Mouse (Mus musculus): ENCODE results near the gene Fxyd7. TPM values are rescaled to one million over a fixed set of nuclear protein-coding genes. Genes with fewer than 3 reads are reported as not detected.

Gene Fxyd7
- polyA plus RNA-seq, 1 experiment from 2014 or later: 21.6 TPM

DNA sequence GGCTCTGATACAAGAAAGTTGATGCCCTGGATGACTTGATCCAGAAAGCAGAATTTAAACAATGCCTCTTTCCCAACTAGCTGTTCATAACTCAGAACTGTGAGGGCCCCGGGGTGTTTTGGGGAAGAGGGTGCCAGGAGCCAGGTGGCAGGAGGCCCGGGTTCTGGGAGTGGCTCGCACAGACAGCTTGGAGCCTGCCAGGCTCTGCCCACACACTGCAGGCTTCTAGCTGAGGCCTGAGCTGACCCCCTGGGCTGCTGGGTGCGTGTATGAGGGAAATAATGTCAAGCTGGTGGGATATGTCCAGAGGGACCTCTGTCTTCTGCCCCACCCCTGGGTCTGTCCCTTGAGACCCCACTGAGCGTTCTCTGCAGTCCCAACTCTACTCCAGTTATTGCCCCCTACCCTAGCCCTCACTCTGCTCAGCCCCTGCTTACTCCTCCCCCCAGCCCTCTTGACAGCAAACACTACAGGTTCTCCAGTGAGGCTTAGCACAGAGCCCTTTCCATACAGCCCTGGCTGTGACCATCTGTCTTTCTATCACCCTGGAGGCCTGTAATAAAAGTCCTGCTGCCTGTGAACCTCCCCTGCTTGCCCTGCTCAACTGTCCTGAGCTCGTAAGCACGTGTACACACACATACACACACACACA is 22.9 kb upstream of the Fxyd7 start:
- Histone ChIP-seq H3K27me3 (replicated peaks) (no peaks in the 10 kb centered on the region), H3K9me3 (no peaks in the 10 kb centered on the region), H3K9ac (no peak overlapping the region; the same call in 1 of the 2 replicates), H3K4me3 (replicated peaks) (peak overlapping the region; percentile 35; the same call in 1 of the 2 replicates), H3K36me3 (no peaks in the 10 kb centered on the region), H3K4me1 (peaks cover 23% of the 10 kb centered on the region), H3K4me2 (peak overlapping the region; percentile 37), H3K27ac (peak overlapping the region; percentile 81)
- WGBS: 51% methylated on average over 7 of the region's 7 CpGs
- no peak for ATAC-seq (ENCODE audit: insufficient read depth, low FRiP score, low read depth)

DNA sequence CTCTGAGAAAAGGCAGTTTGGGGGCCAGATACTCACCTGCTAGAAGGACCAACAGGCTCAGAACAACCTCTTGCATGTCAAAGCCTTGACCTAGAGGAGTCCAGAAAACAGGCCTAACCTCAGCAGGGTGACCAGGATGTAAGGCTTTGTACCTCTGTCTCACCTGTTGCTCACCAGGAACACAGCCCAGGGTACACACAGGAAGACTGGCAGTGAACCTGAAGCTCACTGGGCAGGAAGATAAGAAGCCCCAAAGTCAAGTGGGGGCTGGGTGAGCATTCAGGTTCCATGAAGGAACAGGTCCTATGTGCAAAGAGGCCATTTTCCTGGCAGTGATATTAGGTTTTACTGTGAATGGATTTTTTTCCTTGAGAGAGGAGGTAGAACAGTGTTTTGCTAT is 22.3 kb upstream of the Fxyd7 start:
- H3K36me3 ChIP-seq: no peaks in the 10 kb centered on the region
- H3K9ac ChIP-seq: no peak overlapping the region
- no peak overlapping the region for H3K4me2 ChIP-seq
- peak; percentile 24; the same call in 1 of the 2 replicates for ATAC-seq (ENCODE audit: insufficient read depth, low FRiP score, low read depth)
- H3K27ac ChIP-seq: peak overlapping the region; percentile 81
- no peaks in the 10 kb centered on the region for H3K9me3 ChIP-seq
- no peaks in the 10 kb centered on the region for H3K27me3 ChIP-seq (replicated peaks)
- peaks cover 23% of the 10 kb centered on the region for H3K4me1 ChIP-seq
- H3K4me3 ChIP-seq (replicated peaks): no peak overlapping the region

DNA sequence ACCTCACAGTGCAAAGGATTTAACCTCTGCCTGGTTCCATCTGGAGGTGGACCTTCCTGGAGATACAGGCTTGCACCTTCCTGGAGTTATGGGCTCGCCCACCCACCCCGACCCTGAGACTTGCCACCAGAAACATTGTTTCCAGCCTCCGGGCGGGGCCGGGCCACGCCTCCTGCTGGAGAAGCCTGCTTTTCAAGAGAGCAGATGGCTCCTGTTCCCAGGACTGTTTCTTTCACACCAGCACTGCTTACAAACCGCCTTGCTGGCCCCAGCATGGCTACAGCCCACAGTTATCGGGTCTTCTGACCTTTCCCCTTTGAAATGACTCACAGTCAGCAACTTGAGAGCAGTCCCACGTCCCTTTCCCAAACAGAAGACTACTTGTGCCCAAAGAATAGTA is 21.1 kb upstream of the Fxyd7 start:
- H3K27ac ChIP-seq: peak overlapping the region; percentile 81
- ATAC-seq (ENCODE audit: insufficient read depth, low FRiP score, low read depth): no peak
- no peaks in the 10 kb centered on the region for H3K27me3 ChIP-seq (replicated peaks)
- peak overlapping the region; percentile 31 for H3K4me2 ChIP-seq
- no peak overlapping the region; the same call in 1 of the 2 replicates for H3K4me3 ChIP-seq (replicated peaks)
- no peak overlapping the region for H3K9ac ChIP-seq
- H3K36me3 ChIP-seq: no peaks in the 10 kb centered on the region
- H3K9me3 ChIP-seq: no peaks in the 10 kb centered on the region
- WGBS: 26% methylated on average over 9 of the region's 9 CpGs
- peaks cover 31% of the 10 kb centered on the region for H3K4me1 ChIP-seq

DNA sequence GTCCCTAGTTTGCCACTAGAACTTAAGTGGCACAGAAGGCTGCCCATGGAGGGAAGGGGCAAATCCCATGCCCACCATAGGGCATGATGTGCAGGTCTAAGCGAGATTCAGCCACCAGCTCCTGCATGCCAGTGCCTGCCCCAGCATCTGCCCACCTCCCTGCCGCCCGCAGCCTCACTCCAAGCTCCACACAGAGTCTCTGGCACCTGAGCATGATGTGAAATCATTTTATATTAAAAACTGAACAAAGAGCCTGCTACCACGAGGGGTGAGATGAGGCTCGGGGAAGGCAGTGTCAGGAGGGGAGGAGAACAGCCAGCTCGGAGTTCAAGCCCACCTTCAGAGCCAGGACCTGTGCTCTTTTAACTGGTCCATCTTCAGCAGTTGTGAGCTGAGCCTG is 19.1 kb upstream of the Fxyd7 start:
- Histone ChIP-seq H3K27me3 (replicated peaks) (no peaks in the 10 kb centered on the region), H3K9ac (no peak overlapping the region), H3K4me3 (replicated peaks) (no peak overlapping the region), H3K4me2 (no peak overlapping the region), H3K9me3 (no peaks in the 10 kb centered on the region), H3K4me1 (peaks cover 33% of the 10 kb centered on the region), H3K36me3 (no peaks in the 10 kb centered on the region), H3K27ac (no peak overlapping the region)
- no peak for ATAC-seq (ENCODE audit: insufficient read depth, low FRiP score, low read depth)
- WGBS: 72% methylated on average over 6 of the region's 6 CpGs

DNA sequence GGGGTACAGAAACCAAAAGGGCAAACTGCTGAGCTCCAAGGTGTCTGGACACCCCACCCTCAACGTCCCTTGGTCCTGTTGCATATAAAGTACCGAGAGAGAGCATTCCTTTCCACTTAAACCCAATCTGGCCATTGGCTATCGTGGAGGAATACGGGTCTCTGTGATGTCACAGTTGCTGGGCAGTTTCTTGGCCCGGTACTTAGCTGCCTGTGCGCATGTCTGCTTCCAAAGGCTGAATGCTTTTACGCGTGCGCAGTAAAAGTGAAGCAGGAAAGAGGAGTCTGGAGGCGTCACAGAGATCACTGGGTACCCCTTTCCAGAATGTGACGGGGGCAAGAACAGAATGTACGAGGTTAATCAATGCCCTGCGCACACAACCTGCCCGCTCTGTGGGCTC is 18.2 kb upstream of the Fxyd7 start:
- no peak overlapping the region for H3K4me2 ChIP-seq
- H3K4me1 ChIP-seq: peaks cover 33% of the 10 kb centered on the region
- no peak overlapping the region for H3K9ac ChIP-seq
- no peaks in the 10 kb centered on the region for H3K27me3 ChIP-seq (replicated peaks)
- ATAC-seq (ENCODE audit: insufficient read depth, low FRiP score, low read depth): no peak
- no peak overlapping the region for H3K4me3 ChIP-seq (replicated peaks)
- 84% methylated on average over 14 of the region's 14 CpGs for WGBS
- H3K36me3 ChIP-seq: no peaks in the 10 kb centered on the region
- no peak overlapping the region for H3K27ac ChIP-seq
- H3K9me3 ChIP-seq: no peaks in the 10 kb centered on the region

DNA sequence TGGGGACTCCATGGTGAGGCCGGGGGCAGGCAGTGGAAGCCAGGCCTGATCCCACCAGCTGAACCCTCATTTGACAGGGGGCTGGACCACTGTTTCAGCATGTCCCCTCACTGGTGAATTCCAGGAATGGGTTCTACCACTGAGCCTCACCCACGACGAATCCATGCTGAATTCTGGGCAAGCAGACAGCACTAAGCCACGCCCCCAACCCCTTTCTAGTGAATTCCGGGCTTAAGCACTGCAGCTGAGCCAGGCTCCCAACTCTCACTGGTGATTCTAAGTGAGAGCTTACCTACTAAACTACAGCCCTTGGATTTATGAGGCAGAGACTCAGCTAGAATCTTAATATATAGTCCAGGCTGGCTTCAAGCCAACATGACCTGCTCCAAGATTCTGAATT is 16.6 kb upstream of the Fxyd7 start:
- Histone ChIP-seq H3K9ac (no peak overlapping the region), H3K27me3 (replicated peaks) (no peaks in the 10 kb centered on the region), H3K4me3 (replicated peaks) (no peak overlapping the region), H3K27ac (peak overlapping the region; percentile 48; the same call in 1 of the 2 replicates), H3K36me3 (no peaks in the 10 kb centered on the region), H3K4me1 (peaks cover 27% of the 10 kb centered on the region), H3K4me2 (no peak overlapping the region), H3K9me3 (no peaks in the 10 kb centered on the region)
- 23% methylated on average over 5 of the region's 5 CpGs for WGBS
- ATAC-seq (ENCODE audit: insufficient read depth, low FRiP score, low read depth): peak; percentile 24; the same call in 1 of the 2 replicates

DNA sequence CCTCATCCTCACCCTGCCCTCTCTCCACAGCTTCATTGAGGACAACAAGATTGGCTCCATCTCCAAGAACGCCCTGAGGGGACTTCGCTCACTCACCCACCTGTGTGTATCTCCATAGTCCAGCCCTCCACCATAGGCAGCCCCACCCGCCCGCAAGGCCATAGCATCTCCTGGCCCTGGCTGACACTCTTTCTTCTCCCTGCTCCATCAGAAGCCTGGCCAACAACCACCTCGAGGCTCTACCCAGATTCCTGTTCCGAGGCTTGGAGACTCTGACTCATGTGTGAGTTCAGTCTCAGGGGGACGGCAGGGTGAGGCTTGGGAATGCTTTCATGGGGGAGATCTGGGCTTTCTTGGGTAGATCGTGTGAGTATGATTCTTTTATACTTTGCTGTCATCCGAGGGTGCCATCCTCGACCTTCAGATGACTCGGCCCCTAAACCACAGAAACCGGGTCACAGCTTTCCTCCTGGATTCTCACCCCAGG is 11.8 kb upstream of the Fxyd7 start:
- 82% methylated on average over 12 of the region's 12 CpGs for WGBS
- Histone ChIP-seq H3K27me3 (replicated peaks) (no peaks in the 10 kb centered on the region), H3K9me3 (no peaks in the 10 kb centered on the region), H3K36me3 (no peaks in the 10 kb centered on the region), H3K27ac (no peak overlapping the region), H3K9ac (no peak overlapping the region), H3K4me2 (no peak overlapping the region), H3K4me1 (peaks cover 14% of the 10 kb centered on the region), H3K4me3 (replicated peaks) (no peak overlapping the region)
- no peak for ATAC-seq (ENCODE audit: insufficient read depth, low FRiP score, low read depth)

DNA sequence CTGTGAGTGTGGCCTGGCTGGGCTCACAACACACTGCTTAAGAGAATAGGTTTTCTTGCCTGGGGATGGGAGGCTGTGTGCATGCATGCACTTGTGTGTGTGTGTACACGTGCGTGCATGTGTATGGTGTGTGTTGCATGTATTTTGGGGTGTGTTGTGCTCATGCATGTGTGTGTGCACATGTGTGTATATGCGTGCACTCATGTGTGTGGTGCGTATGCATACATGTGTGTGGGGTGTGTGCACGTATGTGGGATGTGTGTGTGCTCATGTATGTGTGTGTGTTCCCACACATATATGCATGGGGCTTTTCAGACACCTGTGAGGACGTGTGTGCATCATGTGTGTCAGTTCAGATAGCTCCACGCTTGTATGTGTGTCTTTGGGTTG is 9.3 kb upstream of the Fxyd7 start:
- Histone ChIP-seq H3K27me3 (replicated peaks) (no peaks in the 10 kb centered on the region), H3K4me2 (no peak overlapping the region), H3K4me3 (replicated peaks) (no peak overlapping the region), H3K27ac (no peak overlapping the region), H3K36me3 (no peaks in the 10 kb centered on the region), H3K9me3 (no peaks in the 10 kb centered on the region), H3K9ac (no peak overlapping the region), H3K4me1 (peaks cover 4% of the 10 kb centered on the region; the same call in 1 of the 2 replicates)
- 86% methylated on average over 7 of the region's 7 CpGs for WGBS
- ATAC-seq (ENCODE audit: insufficient read depth, low FRiP score, low read depth): no peak

DNA sequence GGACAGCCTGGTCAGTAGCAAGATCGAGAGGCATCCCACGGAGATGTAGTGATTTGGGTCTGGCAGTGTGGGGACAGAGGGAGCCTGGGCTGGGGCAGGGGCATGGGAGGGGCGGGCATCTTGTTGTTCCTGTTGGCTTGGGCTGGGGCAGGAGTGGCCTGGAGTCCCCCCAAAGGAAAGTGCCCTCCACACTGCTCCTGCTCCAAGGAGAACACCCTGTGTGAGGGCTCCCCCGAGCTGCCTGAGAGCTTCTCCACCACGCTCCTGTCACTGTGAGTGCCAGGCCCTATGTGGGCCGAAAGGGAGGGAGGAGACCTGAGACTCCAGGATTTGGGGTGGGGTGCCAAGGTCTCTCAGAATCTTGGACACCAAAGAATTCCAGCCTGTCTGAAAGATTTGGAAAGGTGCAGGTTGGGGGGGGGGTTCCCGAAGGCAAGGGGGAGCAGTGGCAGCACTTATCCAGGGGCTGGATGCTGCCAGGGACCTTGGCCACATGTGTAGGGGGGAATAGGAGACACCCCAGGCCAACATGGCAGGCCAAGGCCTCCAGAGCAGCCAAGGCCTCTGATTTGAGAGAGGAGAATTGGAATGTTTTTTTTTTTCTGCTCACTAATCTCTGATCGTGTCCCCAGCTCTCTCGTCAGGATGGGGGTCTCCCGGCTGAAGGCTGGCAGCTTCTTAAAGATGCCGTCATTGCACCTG is 8.8 kb upstream of the Fxyd7 start:
- peaks cover 7% of the 10 kb centered on the region for H3K4me1 ChIP-seq
- 70% methylated on average over 11 of the region's 11 CpGs for WGBS
- H3K27me3 ChIP-seq (replicated peaks): no peaks in the 10 kb centered on the region
- H3K9me3 ChIP-seq: no peaks in the 10 kb centered on the region
- H3K4me2 ChIP-seq: no peak overlapping the region
- H3K27ac ChIP-seq: peak overlapping the region; percentile 31; the same call in 1 of the 2 replicates
- H3K36me3 ChIP-seq: no peaks in the 10 kb centered on the region
- no peak overlapping the region for H3K9ac ChIP-seq
- no peak for ATAC-seq (ENCODE audit: insufficient read depth, low FRiP score, low read depth)
- H3K4me3 ChIP-seq (replicated peaks): no peak overlapping the region

DNA sequence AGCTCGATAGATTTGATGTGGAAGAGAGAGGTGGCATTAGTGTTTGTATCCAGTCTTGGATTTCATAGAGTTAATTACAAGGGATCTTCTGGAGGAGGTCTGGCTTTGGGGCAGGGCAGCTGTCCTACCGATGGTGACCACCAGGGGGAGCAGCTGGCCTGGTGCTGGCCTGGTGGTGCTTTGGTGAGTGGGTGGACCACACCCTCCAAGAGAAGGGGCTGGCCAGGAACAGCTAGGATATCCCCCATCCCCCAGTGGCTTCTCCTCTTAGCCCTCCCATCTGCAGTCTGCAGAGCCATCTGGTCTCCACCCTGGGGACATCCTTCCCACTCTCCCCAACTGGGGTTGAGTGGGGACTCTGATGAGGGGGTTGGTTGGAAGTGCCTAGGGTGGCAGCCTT is 7.8 kb upstream of the Fxyd7 start, which contains the start of gene Lgi4:
Gene Lgi4, plus strand, starts transcription at position 235 of the 400 bp plus-strand sequence.
- H3K9me3 ChIP-seq: no peaks in the 10 kb centered on the region

DNA sequence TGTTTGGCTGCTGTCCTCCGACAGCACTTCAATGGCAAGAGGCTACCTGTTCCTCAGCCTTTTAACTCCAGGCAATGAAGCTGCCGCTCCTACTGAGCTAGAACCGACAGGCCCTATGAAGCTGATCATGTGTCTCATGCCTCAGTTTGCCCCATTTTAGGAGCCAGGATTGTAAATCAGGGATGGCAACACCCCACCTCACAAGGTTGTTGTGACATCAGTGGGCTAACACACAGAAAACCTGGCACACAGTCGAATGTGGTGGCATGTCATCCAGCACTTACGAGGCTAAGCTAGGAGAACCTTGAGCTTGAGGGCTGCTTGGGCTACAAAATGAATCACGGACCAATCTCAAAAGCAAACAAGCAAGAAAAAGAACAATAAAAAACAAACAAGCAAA is 6.9 kb upstream of the Fxyd7 start:
- no peaks in the 10 kb centered on the region for H3K9me3 ChIP-seq
- no peak overlapping the region for H3K4me2 ChIP-seq
- H3K4me3 ChIP-seq (replicated peaks): no peak overlapping the region
- H3K27me3 ChIP-seq (replicated peaks): peaks cover 4% of the 10 kb centered on the region; the same call in 1 of the 2 replicates
- peaks cover 21% of the 10 kb centered on the region for H3K4me1 ChIP-seq
- no peak for ATAC-seq (ENCODE audit: insufficient read depth, low FRiP score, low read depth)
- 0 out of 2 replicates have a peak overlapping the region, but pooled peaks have one; percentile 2 for H3K9ac ChIP-seq
- H3K36me3 ChIP-seq: no peaks in the 10 kb centered on the region
- 86% methylated on average over 6 of the region's 6 CpGs for WGBS
- H3K27ac ChIP-seq: no peak overlapping the region

More for the DNA sequence above, 7.8 kb upstream of the Fxyd7 start, which contains the start of gene Lgi4:
- Histone ChIP-seq H3K36me3 (no peaks in the 10 kb centered on the region), H3K4me1 (peaks cover 16% of the 10 kb centered on the region), H3K9ac (0 out of 2 replicates have a peak within 1 kb of the TSS, but pooled peaks have one; percentile 2), H3K4me2 (no peak within 1 kb of the TSS), H3K27ac (peak within 1 kb of the TSS; percentile 31; the same call in 1 of the 2 replicates), H3K4me3 (replicated peaks) (no peak within 1 kb of the TSS), H3K27me3 (replicated peaks) (no peaks in the 10 kb centered on the region)
- ATAC-seq (ENCODE audit: insufficient read depth, low FRiP score, low read depth): peak; percentile 39; the same call in 1 of the 2 replicates
- 2% methylated on average over 2 of the region's 2 CpGs for WGBS

DNA sequence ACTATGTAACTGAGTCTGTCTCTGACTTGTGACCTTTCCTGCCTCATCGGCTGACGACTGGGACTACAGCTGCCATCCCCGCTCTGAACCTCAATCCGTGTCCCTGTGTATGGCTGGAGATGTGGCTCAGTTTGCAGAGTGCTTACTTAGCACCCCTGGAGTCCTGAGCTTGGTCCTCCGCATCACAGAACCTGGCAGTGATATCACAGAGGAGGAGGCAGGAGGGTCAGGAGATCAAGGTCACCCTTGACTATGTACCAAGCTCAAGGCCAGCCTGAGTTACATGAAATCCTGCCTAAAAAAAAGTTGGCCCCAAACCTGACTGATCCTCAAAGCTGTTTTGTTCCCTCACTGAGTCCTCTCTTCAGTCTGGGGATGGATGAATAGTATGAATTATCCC is 6.5 kb upstream of the Fxyd7 start:
- H3K4me1 ChIP-seq: peaks cover 26% of the 10 kb centered on the region
- no peaks in the 10 kb centered on the region for H3K36me3 ChIP-seq
- no peak overlapping the region for H3K27ac ChIP-seq
- H3K9me3 ChIP-seq: no peaks in the 10 kb centered on the region
- H3K27me3 ChIP-seq (replicated peaks): peaks cover 4% of the 10 kb centered on the region; the same call in 1 of the 2 replicates
- ATAC-seq (ENCODE audit: insufficient read depth, low FRiP score, low read depth): no peak
- 66% methylated on average over 5 of the region's 5 CpGs for WGBS
- 0 out of 2 replicates have a peak overlapping the region, but pooled peaks have one; percentile 2 for H3K9ac ChIP-seq
- H3K4me3 ChIP-seq (replicated peaks): no peak overlapping the region
- no peak overlapping the region for H3K4me2 ChIP-seq

All from stomach, embryonic 15.5 days (tissue).